Mouse (Mus musculus) hindbrain, embryonic 13.5 days (tissue): ENCODE measurements around the gene B4galt5. TPM values are rescaled to one million over a fixed set of nuclear protein-coding genes. Genes with fewer than 3 reads are reported as not detected.

Experiments
- ATAC-seq: fragments of 200-750 bp; cut with Nextera tagmentation; 2 replicates; pipeline ENCODE4 v1.8.0; 2017; ENCODE audit warnings: moderate TSS enrichment; ENCODE audit not compliant: low FRiP score
- H3K27ac ChIP-seq: fragments of 300-500 bp; sonication (generic); 2 replicates; pipeline ENCODE4 v1.5.1; 2015; ENCODE audit warnings: inconsistent platforms, mild to moderate bottlenecking, moderate library complexity
- H3K27me3 ChIP-seq: fragments of 300-500 bp; sonication (generic); 2 replicates; pipeline ENCODE4 v1.6.1; 2015; ENCODE audit warnings: mild to moderate bottlenecking, inconsistent platforms
- H3K36me3 ChIP-seq: fragments of 300-500 bp; sonication (generic); 2 replicates; pipeline ENCODE4 v1.6.1; 2015; ENCODE audit warnings: mild to moderate bottlenecking, inconsistent platforms
- H3K4me1 ChIP-seq: fragments of 300-500 bp; sonication (generic); replicated peaks from 2 replicates; pipeline ENCODE4 v1.6.1; 2015; ENCODE audit warnings: inconsistent platforms
- H3K4me2 ChIP-seq: fragments of 300-500 bp; sonication (generic); 2 replicates; pipeline ENCODE4 v1.6.1; 2015; ENCODE audit warnings: inconsistent platforms, mild to moderate bottlenecking, moderate library complexity
- H3K4me3 ChIP-seq: fragments of 300-500 bp; sonication (generic); 2 replicates; pipeline ENCODE4 v1.5.1; 2015; ENCODE audit warnings: mild to moderate bottlenecking, inconsistent platforms
- H3K9ac ChIP-seq: fragments of 300-500 bp; sonication (generic); 2 replicates; pipeline ENCODE4 v1.6.1; 2015; ENCODE audit warnings: mild to moderate bottlenecking, inconsistent platforms
- H3K9me3 ChIP-seq: fragments of 300-500 bp; sonication (generic); 2 replicates; pipeline ENCODE4 v1.6.1; 2016; ENCODE audit warnings: inconsistent platforms
- WGBS: fragments of 180-500 bp; shearing (Covaris S2); methylation state at CpG from one replicate; pipeline ENCODE4 v1.1.7; 2015; 5-methylcytosine and 5-hydroxymethylcytosine counted together
- polyA plus RNA-seq: library from polyadenylated mRNA; unstranded; fragments of >200 nt; fragmentation: Nextera tagmentation; extraction: Ambion mirVana; gene quantifications from 2 replicates; pipeline ENCODE4 v1.2.1, GENCODE M21; 2015

B4galt5 gene
- polyA plus RNA-seq, 1 experiment from 2014 or later, result 12.5 TPM

DNA sequence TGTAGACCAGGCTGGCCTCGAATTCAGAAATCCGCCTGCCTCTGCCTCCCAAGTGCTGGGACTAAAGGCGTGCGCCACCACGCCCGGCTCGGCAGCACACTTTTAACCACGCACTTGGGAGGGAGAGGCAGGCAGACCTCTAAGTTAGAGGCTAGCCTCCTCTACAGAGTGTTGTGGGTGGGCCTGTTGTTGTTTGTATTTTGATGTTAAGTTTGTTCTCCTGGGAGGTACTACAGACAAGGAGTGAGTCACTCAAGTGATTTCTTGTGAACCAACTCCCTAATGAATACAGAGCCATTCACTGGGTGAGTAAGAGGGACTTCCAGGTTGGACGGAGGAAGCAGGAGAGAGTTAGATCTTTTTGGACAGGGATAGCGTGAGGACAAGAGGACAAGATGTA, 82.8 kb downstream of the B4galt5 start:
- Histone ChIP-seq H3K9me3 (no peaks in the 10 kb centered on the region), H3K36me3 (no peaks in the 10 kb centered on the region), H3K4me2 (no peak overlapping the region), H3K9ac (no peak overlapping the region), H3K4me1 (no peaks in the 10 kb centered on the region), H3K27me3 (no peaks in the 10 kb centered on the region), H3K27ac (no peak overlapping the region), H3K4me3 (no peak overlapping the region)
- 94% methylated on average over 10 of the region's 10 CpGs for WGBS
- no peak for ATAC-seq

DNA sequence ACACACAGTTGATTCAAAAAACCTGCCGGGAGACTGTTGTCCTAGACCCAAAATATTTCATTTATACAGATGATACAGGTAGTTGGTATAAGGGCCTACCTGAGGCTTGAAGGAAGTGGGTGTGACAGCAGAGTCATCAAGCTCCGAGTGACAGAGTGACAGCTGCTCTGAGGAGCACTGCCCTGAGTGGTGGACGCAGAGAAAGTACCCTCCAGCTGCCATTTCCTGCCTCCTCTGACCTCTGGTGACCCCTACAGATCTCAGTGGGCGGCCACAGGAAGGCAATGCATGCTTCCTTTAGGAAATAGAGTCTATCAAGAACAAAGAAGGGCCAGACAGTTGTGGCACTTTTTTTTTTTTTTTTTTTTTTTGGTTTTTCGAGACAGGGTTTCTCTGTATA, 83.2 kb downstream of the B4galt5 start:
- 64% methylated on average over 4 of the region's 5 CpGs for WGBS

DNA sequence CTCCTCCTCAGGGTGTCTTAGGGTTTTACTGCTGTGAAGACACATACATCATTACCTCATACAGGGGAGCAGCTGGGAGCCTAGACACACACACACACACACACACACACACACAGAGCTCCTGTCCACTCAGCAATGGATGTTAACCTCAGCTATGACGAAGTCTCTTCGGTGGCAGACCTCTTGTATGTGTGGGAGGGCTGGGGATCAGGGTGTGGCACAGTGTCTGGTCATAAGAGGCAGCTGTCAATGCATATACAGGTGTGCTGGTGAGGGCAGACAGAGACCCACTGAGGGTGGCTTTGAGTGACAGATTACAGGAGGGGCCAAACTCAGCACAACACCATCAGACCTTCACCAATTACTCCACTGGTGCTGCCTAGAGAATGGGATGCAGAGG, 84.0 kb downstream of the B4galt5 start:
- Histone ChIP-seq H3K27me3 (no peaks in the 10 kb centered on the region), H3K9me3 (no peaks in the 10 kb centered on the region), H3K9ac (no peak overlapping the region), H3K4me2 (no peak overlapping the region), H3K4me1 (no peaks in the 10 kb centered on the region), H3K36me3 (no peaks in the 10 kb centered on the region), H3K27ac (no peak overlapping the region), H3K4me3 (no peak overlapping the region)
- WGBS, result 92% methylated on average over 2 of the region's 2 CpGs
- no peak for ATAC-seq

More for the DNA sequence above, 83.2 kb downstream of the B4galt5 start:
- Histone ChIP-seq H3K4me2 (no peak overlapping the region), H3K4me3 (no peak overlapping the region), H3K9me3 (no peaks in the 10 kb centered on the region), H3K27me3 (no peaks in the 10 kb centered on the region), H3K4me1 (no peaks in the 10 kb centered on the region), H3K36me3 (no peaks in the 10 kb centered on the region), H3K27ac (no peak overlapping the region), H3K9ac (no peak overlapping the region)
- ATAC-seq, result no peak

DNA sequence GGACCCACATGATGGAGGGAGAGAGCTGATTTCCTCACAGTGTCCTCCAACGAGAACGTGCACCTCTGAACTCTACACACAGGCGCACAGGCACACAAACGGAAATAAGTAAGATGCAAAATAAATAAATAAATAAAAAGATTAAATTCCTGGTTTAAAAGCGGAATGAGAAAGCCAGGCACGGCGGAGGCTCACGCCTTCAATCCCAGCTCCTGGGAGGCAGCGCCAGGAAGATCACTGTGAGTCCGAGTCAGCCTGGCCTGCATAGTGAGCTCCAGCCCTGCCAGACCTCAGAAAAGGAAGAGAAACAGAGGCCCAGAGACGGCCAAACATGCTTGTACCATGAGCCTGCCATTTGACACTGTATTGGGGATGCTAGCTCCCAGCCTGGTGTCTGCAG, 85.1 kb downstream of the B4galt5 start:
- no peak for ATAC-seq
- Histone ChIP-seq H3K36me3 (no peaks in the 10 kb centered on the region), H3K4me1 (no peaks in the 10 kb centered on the region), H3K9me3 (no peaks in the 10 kb centered on the region), H3K9ac (no peak overlapping the region), H3K4me2 (no peak overlapping the region), H3K4me3 (no peak overlapping the region), H3K27ac (no peak overlapping the region), H3K27me3 (no peaks in the 10 kb centered on the region)
- 87% methylated on average over 11 of the region's 11 CpGs for WGBS

DNA sequence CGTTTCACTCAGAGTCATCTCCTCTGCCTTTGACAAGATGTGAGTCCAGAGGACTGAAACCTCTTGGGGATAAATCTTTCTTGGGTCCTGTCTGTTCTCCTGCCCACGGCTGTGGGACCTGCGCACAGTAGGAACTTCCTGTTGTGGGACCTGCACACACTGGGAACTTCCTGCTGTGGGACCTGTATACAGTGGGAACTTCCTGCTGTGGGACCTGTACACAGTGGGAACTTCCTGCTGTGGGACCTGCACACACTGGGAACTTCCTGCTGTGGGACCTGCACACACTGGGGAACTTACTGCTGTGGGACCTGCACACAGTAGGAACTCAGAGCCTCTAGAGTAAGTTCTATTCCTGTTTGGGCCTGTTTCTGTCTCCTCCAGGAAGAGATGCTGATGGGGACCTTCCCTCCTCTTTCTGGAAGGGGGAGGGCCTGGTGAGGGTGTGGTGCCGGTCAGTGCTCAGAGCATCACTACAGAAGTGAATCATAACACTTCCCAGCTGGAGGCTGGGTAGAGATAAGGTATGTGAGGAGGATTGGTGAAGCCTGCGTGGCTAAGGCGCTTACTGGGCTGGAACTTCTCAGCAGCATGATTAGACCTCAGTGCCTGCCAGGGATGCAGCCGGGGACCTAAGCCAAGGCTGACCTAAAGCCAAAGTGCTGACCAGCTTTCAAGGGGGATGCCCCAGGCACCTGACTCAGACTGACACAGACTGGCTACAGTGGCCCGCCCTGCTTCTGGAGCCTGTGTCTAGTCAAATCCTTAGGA, 85.8 kb downstream of the B4galt5 start:
- Histone ChIP-seq H3K4me2 (no peak overlapping the region), H3K4me1 (no peaks in the 10 kb centered on the region), H3K27ac (no peak overlapping the region), H3K27me3 (no peaks in the 10 kb centered on the region), H3K9me3 (no peaks in the 10 kb centered on the region), H3K36me3 (no peaks in the 10 kb centered on the region), H3K9ac (no peak overlapping the region), H3K4me3 (no peak overlapping the region)
- WGBS, result 86% methylated on average over 8 of the region's 8 CpGs
- no peak for ATAC-seq

DNA sequence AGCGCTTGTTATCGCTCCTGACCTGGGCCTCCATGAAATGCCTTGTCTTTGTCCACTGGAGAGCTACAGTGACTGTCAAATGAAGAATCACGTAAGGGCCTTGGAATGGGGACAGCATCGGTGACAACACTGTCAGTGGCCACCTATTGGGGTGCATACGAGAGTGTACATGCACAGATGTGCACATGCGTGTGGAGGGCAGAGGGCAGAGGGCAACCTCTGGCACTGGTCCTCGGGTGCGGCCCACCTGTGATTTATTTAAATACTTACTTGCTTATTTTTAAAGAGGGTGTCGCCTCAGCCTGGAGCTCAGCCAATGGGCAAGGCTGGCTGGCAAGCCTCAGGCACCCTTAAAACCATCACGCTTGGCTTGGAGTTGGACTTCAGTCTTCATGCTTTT, 86.5 kb downstream of the B4galt5 start:
- no peak for ATAC-seq
- WGBS, result 89% methylated on average over 10 of the region's 10 CpGs
- H3K4me1 ChIP-seq, result no peaks in the 10 kb centered on the region
- no peak overlapping the region for H3K27ac ChIP-seq
- H3K9ac ChIP-seq, result no peak overlapping the region
- no peaks in the 10 kb centered on the region for H3K36me3 ChIP-seq
- no peak overlapping the region for H3K4me3 ChIP-seq
- H3K4me2 ChIP-seq, result no peak overlapping the region
- no peaks in the 10 kb centered on the region for H3K27me3 ChIP-seq
- H3K9me3 ChIP-seq, result no peaks in the 10 kb centered on the region

DNA sequence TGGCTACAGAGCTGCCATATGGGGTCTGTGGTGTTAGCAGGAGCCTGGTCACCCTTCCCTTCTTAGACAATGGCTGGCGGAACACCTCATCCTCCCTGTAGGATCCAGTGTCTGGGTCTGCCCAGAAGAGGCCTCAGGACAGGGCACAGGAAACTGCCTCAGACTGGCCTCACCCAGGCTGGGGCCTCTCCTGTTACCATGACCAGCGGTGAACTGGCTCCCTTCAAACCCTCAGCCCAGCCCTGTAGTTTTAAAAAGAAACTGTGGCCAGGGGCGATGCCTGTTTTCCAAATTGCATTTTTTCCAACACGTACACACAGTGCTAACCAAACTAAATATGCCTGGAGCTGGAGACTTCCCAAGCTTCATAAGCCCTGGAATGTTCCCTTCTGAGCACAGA, 87.9 kb downstream of the B4galt5 start:
- H3K4me1 ChIP-seq, result no peaks in the 10 kb centered on the region
- WGBS, result 86% methylated on average over 4 of the region's 4 CpGs
- H3K4me2 ChIP-seq, result no peak overlapping the region
- H3K4me3 ChIP-seq, result no peak overlapping the region
- no peak overlapping the region for H3K27ac ChIP-seq
- H3K9ac ChIP-seq, result no peak overlapping the region
- no peaks in the 10 kb centered on the region for H3K36me3 ChIP-seq
- H3K27me3 ChIP-seq, result no peaks in the 10 kb centered on the region
- no peak for ATAC-seq
- H3K9me3 ChIP-seq, result no peaks in the 10 kb centered on the region

DNA sequence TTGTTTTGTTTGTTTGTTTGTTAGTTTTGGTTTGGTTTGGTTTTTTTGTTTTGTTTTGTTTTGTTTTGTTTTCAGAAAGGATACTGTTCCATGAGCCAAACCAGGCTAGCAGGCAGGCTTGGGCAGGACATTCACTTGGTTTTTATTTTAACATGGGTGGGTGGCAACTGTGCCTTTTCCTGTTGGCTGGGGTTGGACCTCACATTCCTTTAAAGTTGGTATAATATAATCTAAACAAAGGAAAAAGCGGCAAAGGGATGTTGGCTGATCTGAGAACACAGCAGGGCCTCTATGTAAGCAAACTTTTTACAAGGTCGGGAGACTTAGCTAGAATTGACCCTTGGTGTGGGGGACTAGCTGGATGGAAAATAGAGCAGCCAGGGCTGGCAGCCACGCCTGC, 91.2 kb downstream of the B4galt5 start:
- no peaks in the 10 kb centered on the region for H3K27me3 ChIP-seq
- no peaks in the 10 kb centered on the region for H3K9me3 ChIP-seq
- no peak for ATAC-seq
- 49% methylated on average over 3 of the region's 3 CpGs for WGBS
- no peak overlapping the region for H3K4me3 ChIP-seq
- H3K4me2 ChIP-seq, result no peak overlapping the region
- H3K36me3 ChIP-seq, result no peaks in the 10 kb centered on the region
- H3K4me1 ChIP-seq, result peaks cover 2% of the 10 kb centered on the region; the same call in 1 of the 2 replicates
- no peak overlapping the region for H3K9ac ChIP-seq
- H3K27ac ChIP-seq, result no peak overlapping the region

DNA sequence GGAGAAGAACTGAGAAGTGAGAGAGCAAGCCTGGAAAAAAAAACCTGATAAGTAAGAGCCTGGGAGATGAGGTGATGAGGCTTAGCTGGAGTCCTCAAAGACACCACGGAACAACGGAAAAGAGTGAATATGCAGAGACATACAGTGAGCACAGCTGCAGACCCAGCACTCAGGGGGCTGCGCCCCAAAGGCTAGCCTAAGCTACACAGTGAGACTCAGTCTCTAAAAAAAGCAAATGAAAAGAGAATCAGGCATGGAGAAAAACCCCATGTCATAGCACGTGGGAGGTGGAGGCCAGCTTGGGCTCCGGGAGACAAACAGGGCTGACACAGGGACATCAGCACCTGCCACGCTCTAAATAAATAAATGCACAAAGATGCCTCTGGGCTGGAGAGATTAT, 94.2 kb downstream of the B4galt5 start:
- H3K9ac ChIP-seq, result no peak overlapping the region
- peaks cover 9% of the 10 kb centered on the region; the same call in 1 of the 2 replicates for H3K4me1 ChIP-seq
- no peak overlapping the region for H3K4me3 ChIP-seq
- no peaks in the 10 kb centered on the region for H3K36me3 ChIP-seq
- ATAC-seq, result no peak
- no peak overlapping the region for H3K27ac ChIP-seq
- H3K9me3 ChIP-seq, result no peaks in the 10 kb centered on the region
- 71% methylated on average over 6 of the region's 6 CpGs for WGBS
- H3K27me3 ChIP-seq, result no peaks in the 10 kb centered on the region
- no peak overlapping the region for H3K4me2 ChIP-seq

DNA sequence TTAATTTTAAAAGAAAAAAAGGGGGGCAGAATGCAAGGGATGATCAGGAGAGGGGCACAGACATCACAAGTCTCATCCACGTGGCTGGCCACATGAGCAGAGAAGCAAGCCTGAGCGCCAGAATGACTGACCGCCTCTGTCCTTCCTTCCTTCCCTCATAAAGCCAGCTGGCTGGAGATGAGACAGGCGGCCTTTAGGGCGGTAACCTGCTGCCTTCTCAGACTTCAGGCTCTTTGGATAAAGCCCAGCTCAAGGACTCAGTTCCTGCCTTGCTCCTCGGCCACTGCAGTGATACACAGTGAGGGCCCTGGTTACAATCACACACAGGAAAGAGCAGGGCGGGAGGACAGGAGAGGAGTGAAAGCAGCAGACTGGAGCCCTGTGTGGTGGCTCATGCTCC, 94.8 kb downstream of the B4galt5 start:
- H3K27ac ChIP-seq, result no peak overlapping the region
- H3K4me2 ChIP-seq, result no peak overlapping the region
- no peaks in the 10 kb centered on the region for H3K27me3 ChIP-seq
- H3K9me3 ChIP-seq, result no peaks in the 10 kb centered on the region
- no peak overlapping the region for H3K9ac ChIP-seq
- H3K36me3 ChIP-seq, result no peaks in the 10 kb centered on the region
- no peak overlapping the region for H3K4me3 ChIP-seq
- H3K4me1 ChIP-seq, result peaks cover 9% of the 10 kb centered on the region; the same call in 1 of the 2 replicates
- ATAC-seq, result no peak
- WGBS, result 74% methylated on average over 7 of the region's 7 CpGs

DNA sequence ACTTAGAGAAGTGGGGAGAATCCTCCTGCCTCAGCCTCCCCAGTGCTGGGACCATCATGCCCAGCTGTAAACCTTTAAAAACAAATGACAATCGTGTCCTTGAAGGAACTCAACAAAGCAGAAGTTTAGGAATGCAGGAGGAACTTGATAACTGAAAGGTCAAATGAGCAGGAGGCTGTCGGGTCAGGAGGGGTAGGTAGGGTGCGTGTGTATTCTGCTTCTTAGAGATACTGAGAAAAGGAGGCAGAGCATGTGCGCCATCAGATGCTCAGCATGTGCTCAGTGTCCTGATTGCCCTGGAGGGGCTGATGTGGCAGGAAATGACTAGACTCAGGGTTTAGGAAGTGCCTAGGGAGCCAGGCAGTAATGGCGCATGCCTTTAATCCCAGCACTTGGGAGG, 95.5 kb downstream of the B4galt5 start:
- H3K4me3 ChIP-seq, result no peak overlapping the region
- 87% methylated on average over 5 of the region's 5 CpGs for WGBS
- no peak overlapping the region for H3K4me2 ChIP-seq
- no peaks in the 10 kb centered on the region for H3K36me3 ChIP-seq
- H3K9ac ChIP-seq, result no peak overlapping the region
- H3K27ac ChIP-seq, result no peak overlapping the region
- no peak for ATAC-seq
- no peaks in the 10 kb centered on the region for H3K27me3 ChIP-seq
- H3K4me1 ChIP-seq, result peaks cover 9% of the 10 kb centered on the region; the same call in 1 of the 2 replicates
- no peaks in the 10 kb centered on the region for H3K9me3 ChIP-seq

DNA sequence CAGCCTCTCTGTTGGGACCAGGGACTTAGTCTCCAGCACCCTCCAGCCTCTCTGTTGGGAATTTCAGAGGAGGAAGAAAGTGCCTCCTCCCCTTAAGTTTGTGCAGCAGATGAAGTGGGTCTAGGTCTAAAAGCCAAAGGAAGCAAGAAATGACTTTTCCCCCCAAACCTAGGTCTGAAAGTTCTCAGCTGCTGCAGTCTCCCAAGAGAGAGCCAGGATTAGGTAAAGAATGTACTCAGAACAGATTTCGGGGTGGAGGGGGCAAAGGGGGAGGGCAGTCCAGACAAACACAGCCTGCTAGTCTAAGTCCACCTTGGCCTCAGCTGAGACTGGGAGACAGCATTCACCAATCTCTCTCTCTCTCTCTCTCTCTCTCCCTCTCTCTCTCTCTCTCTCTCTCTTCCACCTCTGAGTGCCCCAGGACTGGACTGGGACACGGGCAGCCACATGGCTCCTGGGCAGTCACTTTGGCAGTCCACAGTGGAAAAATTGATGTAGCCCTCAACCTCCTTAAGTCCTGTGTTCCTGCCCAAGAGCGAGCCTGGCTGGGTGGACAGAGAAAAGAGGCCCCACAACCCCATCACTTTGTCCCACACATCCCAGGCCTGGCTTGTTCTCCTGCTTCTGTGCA, 96.8 kb downstream of the B4galt5 start:
- Histone ChIP-seq H3K4me3 (no peak overlapping the region), H3K27ac (no peak overlapping the region; the same call in 1 of the 2 replicates), H3K4me1 (peaks cover 12% of the 10 kb centered on the region; the same call in 1 of the 2 replicates), H3K36me3 (no peaks in the 10 kb centered on the region), H3K9me3 (no peaks in the 10 kb centered on the region), H3K9ac (no peak overlapping the region), H3K27me3 (no peaks in the 10 kb centered on the region), H3K4me2 (no peak overlapping the region)
- ATAC-seq, result no peak
- 48% methylated on average over 3 of the region's 3 CpGs for WGBS
